Mouse (Mus musculus) layer of hippocampus, postnatal 14 days (tissue): ENCODE measurements around the gene Cbx6. TPM values are rescaled to one million over a fixed set of nuclear protein-coding genes. Genes with fewer than 3 reads are reported as not detected.

Experiments used
- total RNA-seq, 2 experiments: library from RNA; stranded (reverse); gene quantifications; 2 replicates each; pipeline ENCODE4 v1.2.3; 2021

Cbx6 gene
- total RNA-seq, 2 experiments from 2014 or later = 389 to 413 TPM

Other genes with a start within 250 kb of the Cbx6 start
- gene Dmc1, start 229.6 kb downstream of the Cbx6 start, total RNA-seq = 1 to 10 TPM in 1 of 2 experiments, under 1 TPM in 1; 0.29 to 1.7 TPM
- gene Fam227a, start 175.7 kb downstream of the Cbx6 start, total RNA-seq = 10 to 100 TPM; 10.2 to 11.0 TPM
- gene Cby1, start 175.5 kb downstream of the Cbx6 start, total RNA-seq = 10 to 100 TPM; 57.0 to 59.9 TPM
- gene Tomm22, start 163.8 kb downstream of the Cbx6 start, total RNA-seq = 100 to 1,000 TPM; 103 TPM
- 10 to 100 TPM; 46.2 to 46.4 TPM for gene Josd1, start 146.8 kb downstream of the Cbx6 start, total RNA-seq
- 10 to 100 TPM; 43.3 to 44.1 TPM for gene Gtpbp1, start 143.8 kb downstream of the Cbx6 start, total RNA-seq
- gene Sun2, start 92.2 kb downstream of the Cbx6 start, total RNA-seq = 10 to 100 TPM; 18.5 to 23.3 TPM
- 10 to 100 TPM; 41.1 TPM for gene Dnal4, start 56.8 kb downstream of the Cbx6 start, total RNA-seq
- 100 to 1,000 TPM; 878 to 953 TPM for gene Nptxr, start 29.9 kb downstream of the Cbx6 start, total RNA-seq
- 10 to 100 TPM; 21.9 to 36.2 TPM for gene Npcd, start 451 bp downstream of the Cbx6 start, total RNA-seq
- gene Apobec3, start 57.0 kb upstream of the Cbx6 start, total RNA-seq = 1 to 10 TPM; 6.1 to 6.4 TPM
- gene Cbx7, start 136.4 kb upstream of the Cbx6 start, total RNA-seq = 10 to 100 TPM; 12.8 to 15.1 TPM
- gene Pdgfb, start 180.3 kb upstream of the Cbx6 start, total RNA-seq = 10 to 100 TPM; 45.4 to 48.1 TPM